ENCODE assay signal across 8 mouse cellular contexts in the genomic region with DNA sequence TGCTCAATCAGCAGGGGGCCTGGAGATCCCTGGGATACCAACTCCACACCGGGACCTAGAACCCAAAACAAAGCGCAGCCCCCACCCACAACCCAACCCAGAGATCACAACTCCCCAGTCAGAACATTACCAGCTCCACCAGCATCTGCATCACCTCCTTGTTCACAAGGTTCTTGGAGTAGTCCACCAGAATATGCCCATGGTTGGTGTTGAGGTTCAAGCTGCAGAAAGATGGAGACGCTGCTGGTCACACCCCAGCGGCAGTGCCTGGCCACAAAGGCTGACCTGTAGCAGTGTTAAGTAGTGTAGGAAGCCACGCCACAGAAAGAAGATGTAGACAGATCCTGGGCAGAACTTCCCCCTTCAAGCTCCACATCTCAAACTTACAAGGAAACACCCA. TPM values are rescaled to one million over a fixed set of nuclear protein-coding genes. Genes with fewer than 3 reads are reported as not detected.
A peak's percentile ranks its signal among the peaks of the same experiment; 100 is the strongest.
DNase-seq lines count a peak whose midpoint lies in the region; ATAC-seq and TF ChIP-seq lines count a peak whose summit lies in the region.

No protein-coding gene starts in this region.

- H3ac ChIP-seq in C2C12 (ENCODE audit: control insufficient read depth, insufficient read length, low read depth), result peak overlapping the region; percentile 61

- WGBS in forebrain, embryonic 14.5 days, result 9% methylated on average over 5 of the region's 5 CpGs
- 16% methylated on average over 5 of the region's 5 CpGs for WGBS in liver, embryonic 14.5 days (ENCODE audit: insufficient replicate concordance)

- peaks cover 76% of the 10 kb centered on the region for H3K4me1 ChIP-seq in erythroblast, embryonic 14.5 days (ENCODE audit: control insufficient read depth)
- H3K4me1 ChIP-seq in forebrain, embryonic 14.5 days (ENCODE audit: control insufficient read depth, insufficient read depth, low read length), result peaks cover 8% of the 10 kb centered on the region; the same call in 1 of the 2 replicates
- peaks cover 24 to 44% of the 10 kb centered on the region in 2 experiments for H3K4me1 ChIP-seq in liver, embryonic 14.5 days (replicated peaks; ENCODE audit: control insufficient read depth in 2 of 2, insufficient read depth in 2 of 2, low read length in 1 of 2)

- ATAC-seq in erythroblast, adult 5-6 weeks (replicated peaks; ENCODE audit: low FRiP score, poor library complexity, severe bottlenecking), result no peak
- no peak for ATAC-seq in forebrain, embryonic 14.5 days
- ATAC-seq in liver, embryonic 14.5 days (ENCODE audit: insufficient read depth), result no peak

- H3K9ac ChIP-seq in forebrain, embryonic 14.5 days (ENCODE audit: low read length), result peak overlapping the region; percentile 79
- H3K9ac ChIP-seq in liver, embryonic 14.5 days (replicated peaks), result peak overlapping the region; percentile 74

- TF ChIP-seq CTCF in C2C12 (IDR thresholded peaks at IDR 0.05; ENCODE audit: control insufficient read depth, insufficient read depth, insufficient read length), result no peak
- no peak for TF ChIP-seq CTCF in liver, embryonic 14.5 days (IDR thresholded peaks at IDR 0.05; ENCODE audit: low read depth)

- no peaks in the 10 kb centered on the region for H3K9me3 ChIP-seq in erythroblast, embryonic 14.5 days (ENCODE audit: control insufficient read depth, low read length)
- no peaks in the 10 kb centered on the region for H3K9me3 ChIP-seq in forebrain, embryonic 14.5 days (replicated peaks; ENCODE audit: control insufficient read depth, low read length)
- no peaks in the 10 kb centered on the region for H3K9me3 ChIP-seq in liver, embryonic 14.5 days (ENCODE audit: control insufficient read depth, low read length)

- TF ChIP-seq EP300 in liver, embryonic 14.5 days (IDR thresholded peaks at IDR 0.05; ENCODE audit: low read depth), result no peak

- peaks cover 36% of the 10 kb centered on the region for H3K36me3 ChIP-seq in erythroblast, embryonic 14.5 days (ENCODE audit: control insufficient read depth)
- peaks cover 45% of the 10 kb centered on the region for H3K36me3 ChIP-seq in C2C12 (ENCODE audit: control insufficient read depth, insufficient read depth)
- H3K36me3 ChIP-seq in forebrain, embryonic 14.5 days (ENCODE audit: control insufficient read depth, insufficient read depth, low read length), result peaks cover 30% of the 10 kb centered on the region
- peaks cover 10% of the 10 kb centered on the region for H3K36me3 ChIP-seq in liver, embryonic 14.5 days (replicated peaks; ENCODE audit: control insufficient read depth, insufficient read depth, low read depth)

- DNase-seq in forebrain, embryonic 14.5 days (ENCODE audit: low spot score), result no peak
- DNase-seq in liver, embryonic 14.5 days (ENCODE audit: low read depth in 3 of 3, low spot score in 3 of 3), result no peak
- no peak for DNase-seq in urinary bladder, postnatal 14 days (ENCODE audit: low spot score)
- no peak for DNase-seq in adrenal gland, postnatal 36 days
- no peak for DNase-seq in right cerebral cortex, postnatal 10 days (ENCODE audit: low spot score in 2 of 2)

- H3K79me3 ChIP-seq in C2C12 (ENCODE audit: low read depth), result peaks cover 31% of the 10 kb centered on the region

- H3K27ac ChIP-seq in forebrain, embryonic 14.5 days (ENCODE audit: low read depth, low read length), result no peak overlapping the region
- H3K27ac ChIP-seq in liver, embryonic 14.5 days, result peak overlapping the region; percentile 2; the same call in 1 of the 2 replicates

- H3K4me3 ChIP-seq in erythroblast, embryonic 14.5 days (replicated peaks), result peak overlapping the region; percentile 74
- peak overlapping the region; percentile 50 for H3K4me3 ChIP-seq in C2C12 (ENCODE audit: insufficient read depth, poor library complexity, severe bottlenecking)
- peak overlapping the region; percentile 67 for H3K4me3 ChIP-seq in forebrain, embryonic 14.5 days (ENCODE audit: low read depth, low read length)
- peak overlapping the region; percentile 71 for H3K4me3 ChIP-seq in liver, embryonic 14.5 days (ENCODE audit: insufficient read depth in 1 of 2, low read depth in 2 of 2, low read length in 2 of 2)

- peaks cover 57% of the 10 kb centered on the region for H3K79me2 ChIP-seq in C2C12 (ENCODE audit: control insufficient read depth, insufficient read depth)

- no peaks in the 10 kb centered on the region for H3K27me3 ChIP-seq in erythroblast, embryonic 14.5 days (ENCODE audit: control insufficient read depth)
- H3K27me3 ChIP-seq in C2C12 (ENCODE audit: control insufficient read depth, insufficient read depth, insufficient read length), result no peaks in the 10 kb centered on the region
- H3K27me3 ChIP-seq in forebrain, embryonic 14.5 days (replicated peaks; ENCODE audit: control insufficient read depth, insufficient read depth, low read length), result no peaks in the 10 kb centered on the region
- H3K27me3 ChIP-seq in liver, embryonic 14.5 days (ENCODE audit: control insufficient read depth, insufficient read depth, low read length), result no peaks in the 10 kb centered on the region

- H3K4me2 ChIP-seq in forebrain, embryonic 14.5 days (ENCODE audit: low read length), result peak overlapping the region; percentile 53
- H3K4me2 ChIP-seq in liver, embryonic 14.5 days (ENCODE audit: low read depth), result peak overlapping the region; percentile 87

TF ChIP-seq in C2C12, 6 proteins besides CTCF, POLR2A, EP300 and RAD21:
- TF ChIP-seq MYOG (IDR thresholded peaks at IDR 0.05; ENCODE audit: control insufficient read depth, extremely low read depth, insufficient read length) (no peak), CEBPB (IDR thresholded peaks at IDR 0.05; ENCODE audit: low read depth) (no peak), FOSL1 (IDR thresholded peaks at IDR 0.05; ENCODE audit: insufficient read depth, low read length, poor library complexity, severe bottlenecking) (no peak), MYOD1 (IDR thresholded peaks at IDR 0.05; ENCODE audit: control insufficient read depth, insufficient read length, low read depth) (no peak), MAX (IDR thresholded peaks at IDR 0.05) (no peak), USF1 (IDR thresholded peaks at IDR 0.05; ENCODE audit: low read depth) (no peak)

RNA-seq across cellular contexts. Expression of a gene that starts 1.0 kb away (rescaled TPM):
- 18.4 and 29.3 TPM in 2 replicates for polyA plus RNA-seq in erythroblast, embryonic 14.5 days (2012)
- total RNA-seq in erythroblast, adult 5-6 weeks (2015; ENCODE audit: low replicate concordance), result 159 and 310 TPM in 2 replicates
- total RNA-seq in erythroblast, adult 5-6 weeks (2017; ENCODE audit: low replicate concordance), result 142 and 199 TPM in 2 replicates
- polyA plus RNA-seq in C2C12 (2012; fragmentation: generic; extraction: Trizol), result 396 TPM
- polyA plus RNA-seq in forebrain, embryonic 14.5 days (2014; fragmentation: Nextera tagmentation; extraction: Ambion mirVana), result 190 and 199 TPM in 2 replicates
- 83.2 and 101 TPM in 2 replicates for polyA plus RNA-seq in liver, embryonic 14.5 days (2012; rRNA removed)
- 107 and 108 TPM in 2 replicates for polyA plus RNA-seq in liver, embryonic 14.5 days (2014; fragmentation: Nextera tagmentation; extraction: Ambion mirVana)
- 100 to 1,000 TPM; 373 to 429 TPM for total RNA-seq in adrenal gland, postnatal 36 days (2021)

RNA-seq across cellular contexts. Expression of a gene that starts 21.7 kb away (rescaled TPM):
- polyA plus RNA-seq in erythroblast, embryonic 14.5 days (2012), result not detected in 2 replicates
- not detected in 2 replicates for total RNA-seq in erythroblast, adult 5-6 weeks (2015; ENCODE audit: low replicate concordance)
- 2.0 TPM in 1 of 2 replicates, not detected in the other for total RNA-seq in erythroblast, adult 5-6 weeks (2017; ENCODE audit: low replicate concordance)
- 0.11 TPM for polyA plus RNA-seq in C2C12 (2012; fragmentation: generic; extraction: Trizol)
- polyA plus RNA-seq in forebrain, embryonic 14.5 days (2014; fragmentation: Nextera tagmentation; extraction: Ambion mirVana), result not detected in 2 replicates
- not detected in 2 replicates for polyA plus RNA-seq in liver, embryonic 14.5 days (2012; rRNA removed)
- polyA plus RNA-seq in liver, embryonic 14.5 days (2014; fragmentation: Nextera tagmentation; extraction: Ambion mirVana), result 0.30 TPM in 1 of 2 replicates, not detected in the other
- not detected for total RNA-seq in adrenal gland, postnatal 36 days (2021)

RNA-seq across cellular contexts. Expression of a gene that starts 32.7 kb away (rescaled TPM):
- polyA plus RNA-seq in erythroblast, embryonic 14.5 days (2012), result 0.42 and 0.52 TPM in 2 replicates
- total RNA-seq in erythroblast, adult 5-6 weeks (2015; ENCODE audit: low replicate concordance), result 9.0 and 11.5 TPM in 2 replicates
- 1.7 and 5.0 TPM in 2 replicates for total RNA-seq in erythroblast, adult 5-6 weeks (2017; ENCODE audit: low replicate concordance)
- 41.7 TPM for polyA plus RNA-seq in C2C12 (2012; fragmentation: generic; extraction: Trizol)
- polyA plus RNA-seq in forebrain, embryonic 14.5 days (2014; fragmentation: Nextera tagmentation; extraction: Ambion mirVana), result 79.4 and 84.3 TPM in 2 replicates
- 12.4 and 14.1 TPM in 2 replicates for polyA plus RNA-seq in liver, embryonic 14.5 days (2012; rRNA removed)
- polyA plus RNA-seq in liver, embryonic 14.5 days (2014; fragmentation: Nextera tagmentation; extraction: Ambion mirVana), result 20.4 and 21.7 TPM in 2 replicates
- 10 to 100 TPM; 21.8 to 23.9 TPM for total RNA-seq in adrenal gland, postnatal 36 days (2021)

RNA-seq across cellular contexts. Expression of a gene that starts 59.8 kb away (rescaled TPM):
- polyA plus RNA-seq in erythroblast, embryonic 14.5 days (2012), result 0.92 and 1.3 TPM in 2 replicates
- 35.2 and 65.0 TPM in 2 replicates for total RNA-seq in erythroblast, adult 5-6 weeks (2015; ENCODE audit: low replicate concordance)
- total RNA-seq in erythroblast, adult 5-6 weeks (2017; ENCODE audit: low replicate concordance), result 49.3 and 70.3 TPM in 2 replicates
- polyA plus RNA-seq in C2C12 (2012; fragmentation: generic; extraction: Trizol), result 98.0 TPM
- 199 and 213 TPM in 2 replicates for polyA plus RNA-seq in forebrain, embryonic 14.5 days (2014; fragmentation: Nextera tagmentation; extraction: Ambion mirVana)
- 37.4 and 62.1 TPM in 2 replicates for polyA plus RNA-seq in liver, embryonic 14.5 days (2012; rRNA removed)
- 83.0 and 97.5 TPM in 2 replicates for polyA plus RNA-seq in liver, embryonic 14.5 days (2014; fragmentation: Nextera tagmentation; extraction: Ambion mirVana)
- 10 to 100 TPM; 74.8 to 76.1 TPM for total RNA-seq in adrenal gland, postnatal 36 days (2021)
